Mouse (Mus musculus) heart, postnatal 4 days (tissue): ENCODE results near the gene Trim46. TPM values are rescaled to one million over a fixed set of nuclear protein-coding genes. Genes with fewer than 3 reads are reported as not detected.
"Not testable (repeated sequence)": the region's sequence is repeated elsewhere in the genome, so short reads cannot be mapped to it uniquely, and the experiment has no call there.

ENCODE experiments used
- DNase-seq: peaks from one replicate; pipeline ENCODE4 v3.0.0; 2021
- total RNA-seq, 2 experiments: library from RNA; stranded (reverse); gene quantifications; 2 replicates each; pipeline ENCODE4 v1.2.3; 2021

Gene Trim46
- total RNA-seq, 2 experiments from 2014 or later, result 1.3 to 1.6 TPM

DNA sequence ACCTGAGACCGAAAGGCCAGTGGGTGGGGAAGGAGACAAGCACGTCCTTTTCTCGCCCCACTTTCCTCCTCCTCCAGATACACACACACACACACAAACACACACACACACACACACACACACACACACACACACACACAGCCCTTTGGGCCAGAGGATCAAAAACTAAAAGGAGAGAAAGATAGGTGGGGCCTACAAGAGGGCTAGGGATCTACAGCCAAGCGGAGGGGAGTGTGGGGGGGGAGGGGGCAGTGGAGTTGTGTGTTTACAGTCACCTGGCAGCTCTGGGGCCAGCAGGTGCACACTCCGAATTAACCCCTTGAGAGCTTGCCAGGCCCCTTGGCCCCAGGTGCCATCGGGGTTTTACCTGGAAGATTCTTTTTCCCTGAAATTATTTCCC is 13.5 kb downstream of the Trim46 start:
- DNase-seq, result no peak

- DNase-seq, result no peak
These were observed 14.3 kb downstream of the Trim46 start for GRCm38 (mm10) chr3:89231772-89232275.

DNA sequence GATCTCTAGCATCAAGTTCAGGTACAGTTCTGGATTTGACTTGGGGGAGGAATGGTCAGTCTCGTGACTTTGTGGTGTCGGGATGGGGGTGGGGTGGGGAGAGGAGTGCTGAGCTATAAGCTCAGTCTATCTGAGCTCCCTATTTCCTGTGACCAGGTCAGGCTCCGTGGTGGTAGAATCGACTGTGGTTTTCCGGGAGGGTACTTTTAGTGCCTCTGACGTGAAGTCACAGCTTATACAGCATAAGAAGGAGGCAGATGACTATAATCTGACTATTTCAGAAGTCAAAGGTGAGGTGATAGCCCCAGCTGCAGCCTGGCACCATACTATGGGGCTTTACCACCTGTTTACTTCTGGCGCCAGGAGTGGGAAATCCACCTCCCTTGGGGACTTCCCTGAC is 14.8 kb downstream of the Trim46 start:
- no peak for DNase-seq

DNA sequence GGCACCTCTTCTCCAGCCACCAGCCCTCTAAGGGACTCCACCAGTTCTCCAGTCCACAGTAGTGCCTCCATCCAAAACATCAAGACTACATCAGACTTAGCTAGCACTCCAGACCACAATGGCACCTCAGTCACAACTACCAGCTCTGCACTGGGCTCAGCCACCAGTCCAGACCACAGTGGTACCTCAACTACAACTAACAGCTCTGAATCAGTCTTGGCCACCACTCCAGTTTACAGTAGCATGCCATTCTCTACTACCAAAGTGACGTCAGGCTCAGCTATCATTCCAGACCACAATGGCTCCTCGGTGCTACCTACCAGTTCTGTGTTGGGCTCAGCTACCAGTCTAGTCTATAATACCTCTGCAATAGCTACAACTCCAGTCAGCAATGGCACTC is 15.5 kb downstream of the Trim46 start:
- no peak for DNase-seq

DNA sequence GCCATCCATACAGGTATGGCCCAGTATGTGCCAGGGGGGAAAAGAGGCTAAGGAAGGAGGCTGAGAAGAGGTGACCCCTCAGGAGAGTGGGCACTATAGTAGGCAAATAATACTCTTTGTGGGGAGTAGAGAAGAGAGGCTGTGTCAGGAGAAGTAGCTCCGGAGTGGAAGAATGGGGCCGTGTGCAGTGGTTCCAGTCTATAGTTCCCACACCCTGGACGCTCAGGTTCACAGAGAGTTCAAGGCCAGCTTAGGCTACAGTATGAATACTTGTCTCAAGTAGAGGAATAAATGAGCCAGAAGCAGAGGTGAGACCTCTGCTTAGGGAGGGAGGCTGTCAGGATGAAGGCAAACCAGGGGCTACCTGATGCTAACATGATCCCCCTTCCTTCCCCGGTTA is 16.8 kb downstream of the Trim46 start:
- DNase-seq, result no peak

- DNase-seq, result no peak
These were observed 17.3 kb downstream of the Trim46 start, which contains the start of gene Muc1 for GRCm38 (mm10) chr3:89228836-89229235. TSS of gene Muc1 (plus strand) at chr3:89229057.

GRCm38 (mm10) chr3:89228180-89228549 is 17.9 kb downstream of the Trim46 start:
- DNase-seq, result peak; percentile 94

DNA sequence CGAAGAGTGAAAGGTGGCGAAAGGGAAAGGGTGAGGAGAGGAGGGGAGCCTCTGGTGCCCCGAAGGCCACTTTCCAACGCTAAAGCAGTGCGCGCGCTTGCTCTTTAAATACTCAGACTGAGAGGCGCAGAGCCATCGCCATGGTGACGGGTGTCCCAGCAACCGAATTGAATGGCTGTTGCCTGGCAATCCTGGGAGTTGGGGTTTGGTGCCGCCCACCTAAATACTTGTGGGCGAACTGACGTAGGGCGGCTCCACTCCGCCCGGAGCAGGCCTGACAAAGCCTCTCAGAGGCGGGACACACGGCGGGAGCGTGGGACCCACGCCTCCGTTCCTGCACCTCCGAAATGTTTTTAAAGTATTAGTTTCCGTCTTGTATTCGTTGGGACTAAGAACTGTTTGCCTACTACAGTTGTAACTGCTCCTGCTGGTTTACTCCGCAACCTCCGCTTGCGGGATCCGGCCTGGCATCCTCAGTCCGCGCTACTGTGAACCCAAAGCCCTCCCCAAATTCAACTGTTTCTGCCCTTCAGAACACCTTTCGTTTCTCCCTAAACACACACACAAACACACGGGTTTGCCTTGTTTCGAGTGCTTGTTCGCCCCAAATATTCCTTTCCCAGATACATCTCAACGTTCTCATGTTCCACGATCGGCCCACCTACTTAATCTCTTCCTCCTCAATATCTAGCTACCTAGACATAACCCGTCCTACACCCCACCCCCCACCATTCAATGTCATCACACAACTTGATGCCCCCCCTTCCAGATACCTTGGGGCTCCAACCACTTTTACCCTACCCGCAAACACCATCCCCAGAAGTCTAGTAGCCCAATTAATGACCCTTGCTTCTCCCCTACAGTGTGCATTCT is 18.6 kb downstream of the Trim46 start:
- peak; percentile 89 for DNase-seq

DNA sequence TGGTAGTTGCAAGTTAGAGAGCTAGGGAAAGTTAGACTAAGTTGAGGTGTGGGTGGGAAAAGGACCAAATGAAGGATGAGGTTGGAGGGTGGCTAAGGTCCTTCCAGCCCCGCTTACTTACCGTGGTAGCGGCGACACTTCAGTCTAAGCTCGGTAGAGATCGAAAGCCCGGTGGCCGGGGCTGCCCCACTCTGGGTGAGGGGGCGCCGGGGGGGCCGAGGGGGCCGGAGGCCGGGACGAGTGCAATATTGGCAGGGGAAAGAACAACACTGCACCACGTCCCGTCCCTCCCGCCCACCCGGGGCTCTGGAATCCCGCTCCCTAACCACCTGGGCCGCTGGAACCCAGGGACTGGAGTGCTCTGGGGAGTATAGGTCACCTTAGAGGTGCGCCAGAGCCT is 19.2 kb downstream of the Trim46 start, which contains the start of gene Mtx1:
TSS of gene Mtx1 (minus strand) at position 189 of the 400 bp plus-strand sequence.
- no peak for DNase-seq

GRCm38 (mm10) chr3:89226361-89226760 is 19.7 kb downstream of the Trim46 start:
- DNase-seq, result no peak

- no peak for DNase-seq
These were observed 20.2 kb downstream of the Trim46 start for GRCm38 (mm10) chr3:89225918-89226317.

- DNase-seq, result no peak
These were observed 20.7 kb downstream of the Trim46 start for GRCm38 (mm10) chr3:89225321-89225815.

GRCm38 (mm10) chr3:89224796-89225195 is 21.3 kb downstream of the Trim46 start:
- no peak for DNase-seq

DNA sequence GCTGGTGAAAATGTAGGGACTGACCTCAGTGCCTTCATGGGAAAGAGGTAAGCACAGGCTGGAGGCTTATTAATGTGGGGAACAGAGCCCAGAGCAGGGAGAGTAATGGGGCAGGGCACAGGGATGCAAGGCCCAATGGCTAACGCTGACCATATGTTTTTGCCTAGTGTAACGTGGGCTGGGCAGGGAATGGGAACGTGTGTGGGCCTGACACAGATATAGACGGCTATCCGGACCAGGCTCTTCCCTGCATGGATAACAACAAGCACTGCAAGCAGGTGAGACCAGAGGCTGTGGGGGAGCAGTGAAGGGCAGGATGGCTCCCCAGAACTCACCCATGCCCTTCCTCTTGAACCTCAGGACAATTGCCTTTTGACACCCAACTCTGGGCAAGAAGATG is 24.9 kb downstream of the Trim46 start:
- DNase-seq, result no peak

DNA sequence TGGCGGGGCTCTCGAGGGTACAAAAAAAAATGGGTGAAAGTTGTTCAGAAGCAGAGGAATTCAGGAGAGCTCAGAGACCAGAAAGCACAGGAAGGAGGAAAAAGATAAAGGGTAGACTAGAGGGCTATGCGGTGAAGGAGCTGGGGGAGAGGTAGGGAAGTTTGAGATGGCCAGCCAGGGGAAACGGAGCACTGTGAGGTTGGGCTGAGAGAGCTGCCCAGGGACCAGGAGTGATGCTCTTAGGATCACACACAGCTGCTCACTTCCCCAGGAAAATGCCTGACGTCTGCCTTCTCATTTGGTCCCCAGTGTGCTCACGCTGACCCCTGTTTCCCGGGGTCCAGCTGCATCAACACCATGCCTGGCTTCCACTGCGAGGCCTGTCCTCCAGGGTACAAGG is 26.6 kb downstream of the Trim46 start:
- no peak for DNase-seq

- no peak for DNase-seq
These were observed 27.8 kb downstream of the Trim46 start for GRCm38 (mm10) chr3:89218271-89218670.

GRCm38 (mm10) chr3:89216407-89216806 is 29.7 kb downstream of the Trim46 start:
- not testable (repeated sequence) for DNase-seq

DNA sequence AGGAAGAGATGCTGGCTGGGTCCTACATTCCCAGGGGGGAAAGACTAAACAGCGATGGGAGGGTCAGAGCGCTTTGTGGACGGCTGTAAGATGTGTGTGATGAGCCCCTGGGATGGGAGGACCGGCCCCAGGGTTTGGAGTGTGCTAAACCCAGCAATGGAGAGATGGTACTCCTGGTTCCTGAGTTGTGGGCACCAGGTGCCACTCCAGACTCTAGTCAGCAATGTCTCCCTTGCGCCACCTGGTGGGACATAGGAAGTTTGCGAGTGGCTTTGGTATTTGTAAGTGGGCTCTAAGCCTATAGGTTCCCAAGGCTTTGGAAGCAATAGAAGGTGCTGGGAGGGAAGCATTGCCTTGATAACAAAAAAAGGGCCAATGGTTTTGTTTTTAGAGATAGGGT is 30.3 kb downstream of the Trim46 start:
- DNase-seq, result peak; percentile 89

DNA sequence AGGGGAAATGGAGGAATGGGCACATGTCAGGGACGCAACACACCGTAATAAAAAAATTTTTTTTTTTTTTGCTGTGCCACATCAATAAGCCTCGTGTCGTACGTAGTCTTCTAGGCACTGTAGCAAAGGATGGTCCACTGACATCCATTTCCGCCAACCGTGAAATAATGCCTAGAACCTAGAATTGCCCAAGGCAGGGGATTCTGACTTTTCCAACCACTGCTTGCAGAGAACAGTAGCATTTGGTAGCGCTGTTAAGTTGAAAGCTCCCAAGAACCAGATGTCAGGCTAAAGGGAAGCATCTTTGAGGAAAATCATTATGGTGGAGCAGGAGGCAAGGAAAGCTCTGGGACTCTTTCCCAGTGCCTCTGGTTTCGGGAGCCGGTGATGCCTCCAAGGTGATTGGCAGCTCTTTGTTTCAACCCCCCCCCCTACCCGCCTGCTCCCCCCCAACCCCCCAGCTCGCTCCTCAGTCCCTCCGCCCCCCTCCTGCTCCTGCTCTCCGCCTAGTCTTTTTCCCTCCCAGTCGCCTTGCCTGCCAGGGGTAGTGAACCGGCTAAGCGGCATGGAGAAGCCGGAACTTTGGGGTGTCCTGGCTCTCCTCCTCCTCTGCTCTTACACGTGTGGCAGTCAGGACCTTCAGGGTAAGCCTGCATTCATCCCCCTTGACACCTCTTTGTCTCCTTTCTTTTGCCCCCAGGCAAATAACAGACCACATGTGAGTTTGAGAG is 31.3 kb downstream of the Trim46 start, which contains the start of gene Thbs3:
TSS of gene Thbs3 (plus strand) at position 500 of the 731 bp plus-strand sequence.
- DNase-seq, result peak; percentile 65

GRCm38 (mm10) chr3:89213803-89214530 is 32.1 kb downstream of the Trim46 start:
- peak; percentile 96 for DNase-seq

DNA sequence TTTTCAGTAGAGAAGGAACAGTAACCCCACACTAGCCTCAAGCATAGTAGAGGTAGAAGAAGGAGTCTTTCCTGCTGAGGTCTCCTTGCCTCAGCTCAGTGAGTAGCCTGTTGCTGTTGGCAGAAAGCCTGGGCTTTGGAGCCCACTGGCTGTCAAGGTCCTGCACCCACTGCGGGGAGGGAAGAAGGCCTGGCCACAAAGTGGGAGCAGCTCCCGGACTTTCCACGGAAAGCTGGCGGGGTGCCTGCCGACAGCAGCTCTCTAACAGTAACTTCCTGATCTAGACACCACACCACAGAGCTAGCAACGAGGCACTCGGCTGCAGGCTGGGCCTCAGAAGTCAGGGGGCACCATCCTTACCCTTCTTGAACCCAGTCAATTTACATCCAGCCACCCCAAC is 35.4 kb downstream of the Trim46 start:
- peak; percentile 40 for DNase-seq

- DNase-seq, result no peak
These were observed 35.9 kb downstream of the Trim46 start for GRCm38 (mm10) chr3:89210162-89210561.
